Mouse (Mus musculus) MEL (cell line): ENCODE results near the gene Rnpep. TPM values are rescaled to one million over a fixed set of nuclear protein-coding genes. Genes with fewer than 3 reads are reported as not detected.

Source experiments
- DNase-seq: peaks from one replicate; pipeline ENCODE4 v3.0.0; 2011; ENCODE audit warnings: low read depth, low spot score
- H3K27ac ChIP-seq: 2 replicates; pipeline ENCODE4 v1.5.1; 2012; ENCODE audit warnings: low read depth, mild to moderate bottlenecking, control low read depth, low read length, moderate library complexity; ENCODE audit not compliant: control insufficient read depth
- H3K27me3 ChIP-seq, 2 experiments: fragments of 150-350 bp in 1 of 2; sonication (generic) in 1 of 2; 2 replicates each; pipeline ENCODE4 v1.6.1; 2012; ENCODE audit warnings: low read length in 2 of 2, mild to moderate bottlenecking in 2 of 2, improper control_type of control experiment in 1 of 2, moderate library complexity in 1 of 2; ENCODE audit not compliant: insufficient read depth in 2 of 2, control insufficient read depth in 1 of 2
- H3K36me3 ChIP-seq, 2 experiments: 2 replicates each; pipeline ENCODE4 v1.6.1; 2012 to 2014; ENCODE audit warnings: low read length in 2 of 2, improper control_type of control experiment in 1 of 2, inconsistent platforms in 1 of 2, mild to moderate bottlenecking in 1 of 2; ENCODE audit not compliant: insufficient read depth in 2 of 2, control insufficient read depth in 1 of 2
- H3K4me1 ChIP-seq, 2 experiments: fragments of 150-350 bp in 1 of 2; sonication (generic) in 1 of 2; 2 replicates each; pipeline ENCODE4 v1.6.1; 2012; ENCODE audit warnings: low read length in 2 of 2, improper control_type of control experiment in 1 of 2, mild to moderate bottlenecking in 1 of 2; ENCODE audit not compliant: insufficient read depth in 2 of 2, control insufficient read depth in 1 of 2
- H3K4me3 ChIP-seq, 2 experiments: fragments of 150-350 bp in 1 of 2; sonication (generic) in 1 of 2; 2 replicates each; pipeline ENCODE4 v1.5.1; 2012; ENCODE audit warnings: low read depth in 2 of 2, low read length in 2 of 2, mild to moderate bottlenecking in 2 of 2, moderate library complexity in 2 of 2, control low read depth in 1 of 2, improper control_type of control experiment in 1 of 2; ENCODE audit not compliant: control insufficient read depth in 1 of 2, insufficient read depth in 1 of 2
- H3K79me2 ChIP-seq: 2 replicates; pipeline ENCODE4 v1.6.1; 2012; ENCODE audit warnings: mild to moderate bottlenecking, low read length, moderate library complexity; ENCODE audit not compliant: control insufficient read depth, poor library complexity, insufficient read depth
- H3K9ac ChIP-seq: 2 replicates; pipeline ENCODE4 v1.6.1; 2012; ENCODE audit warnings: low read depth, mild to moderate bottlenecking, control low read depth, low read length, moderate library complexity; ENCODE audit not compliant: control insufficient read depth, poor library complexity, severe bottlenecking
- H3K9me3 ChIP-seq: fragments of 150-350 bp; sonication (generic); replicated peaks from 2 replicates; pipeline ENCODE4 v1.6.1; 2012; ENCODE audit warnings: mild to moderate bottlenecking, low read length, improper control_type of control experiment, moderate library complexity; ENCODE audit not compliant: insufficient read depth
- CTCF ChIP-seq, 3 experiments: IDR thresholded peaks in 2 of 3; conservative IDR thresholded peaks in 1 of 3; 2 replicates each; pipeline ENCODE4 v1.5.1; 2011 to 2012; ENCODE audit warnings: low read length in 3 of 3, low read depth in 2 of 3, mild to moderate bottlenecking in 2 of 3, improper control_type of control experiment in 1 of 3, inconsistent platforms in 1 of 3, mixed read lengths in 1 of 3, moderate library complexity in 1 of 3; ENCODE audit not compliant: control insufficient read depth in 1 of 3, insufficient read depth in 1 of 3, poor library complexity in 1 of 3, severe bottlenecking in 1 of 3
- GATA1 ChIP-seq: IDR thresholded peaks from 2 replicates; pipeline ENCODE4 v1.6.1; 2011; ENCODE audit warnings: low read depth, low read length, improper control_type of control experiment
- KAT2A ChIP-seq: conservative IDR thresholded peaks from 2 replicates; pipeline ENCODE4 v1.6.1; 2012; ENCODE audit warnings: low read depth, low read length, improper control_type of control experiment, inconsistent platforms
- MAZ ChIP-seq: IDR thresholded peaks from 2 replicates; pipeline ENCODE4 v1.6.1; 2012; ENCODE audit warnings: low read depth, mild to moderate bottlenecking, inconsistent platforms, low read length, improper control_type of control experiment
- NELFE ChIP-seq: IDR thresholded peaks from 2 replicates; pipeline ENCODE4 v1.6.1; 2011; ENCODE audit warnings: low read depth, low read length, improper control_type of control experiment
- NRF1 ChIP-seq: IDR thresholded peaks from 2 replicates; pipeline ENCODE4 v1.6.1; 2014; ENCODE audit warnings: low read depth, mild to moderate bottlenecking, inconsistent platforms, low read length, improper control_type of control experiment, moderate library complexity; ENCODE audit not compliant: poor library complexity, insufficient read depth, severe bottlenecking
- POLR2A ChIP-seq, 2 experiments: IDR thresholded peaks; 2 replicates each; pipeline ENCODE4 v1.6.1; 2011 to 2012; ENCODE audit warnings: low read length in 2 of 2, mild to moderate bottlenecking in 2 of 2, control low read depth in 1 of 2, improper control_type of control experiment in 1 of 2, low read depth in 1 of 2, moderate library complexity in 1 of 2; ENCODE audit not compliant: control insufficient read depth in 1 of 2, insufficient read depth in 1 of 2, poor library complexity in 1 of 2
- POLR2AphosphoS2 ChIP-seq: IDR thresholded peaks from 2 replicates; pipeline ENCODE4 v1.6.1; 2011; ENCODE audit warnings: low read length, improper control_type of control experiment
- POLR2AphosphoS5 ChIP-seq: IDR thresholded peaks from 2 replicates; pipeline ENCODE4 v1.6.1; 2012; ENCODE audit warnings: low read depth, borderline replicate concordance, mild to moderate bottlenecking, inconsistent platforms, low read length, moderate library complexity, mixed read lengths
- SIN3A ChIP-seq: IDR thresholded peaks from 2 replicates; pipeline ENCODE4 v1.6.1; 2012; ENCODE audit warnings: low read length, improper control_type of control experiment, inconsistent platforms
- SMC3 ChIP-seq: IDR thresholded peaks from 2 replicates; pipeline ENCODE4 v1.6.1; 2011; ENCODE audit warnings: low read depth, low read length, improper control_type of control experiment
- TCF12 ChIP-seq: IDR thresholded peaks from 2 replicates; pipeline ENCODE4 v1.6.1; 2014; ENCODE audit warnings: low read depth, mild to moderate bottlenecking, inconsistent platforms, low read length, improper control_type of control experiment, moderate library complexity
- UBTF ChIP-seq: IDR thresholded peaks from 2 replicates; pipeline ENCODE4 v1.6.1; 2012; ENCODE audit warnings: low read depth, mild to moderate bottlenecking, inconsistent platforms, low read length, improper control_type of control experiment, moderate library complexity, borderline replicate concordance; ENCODE audit not compliant: insufficient read depth
- ZMIZ1 ChIP-seq: IDR thresholded peaks from 2 replicates; pipeline ENCODE4 v1.6.1; 2012; ENCODE audit warnings: low read depth, mild to moderate bottlenecking, inconsistent platforms, low read length, improper control_type of control experiment, moderate library complexity
- ZNF384 ChIP-seq: IDR thresholded peaks from 2 replicates; pipeline ENCODE4 v1.6.1; 2012; ENCODE audit warnings: low read depth, mild to moderate bottlenecking, inconsistent platforms, low read length, improper control_type of control experiment
- polyA plus RNA-seq, 2 experiments: library from polyadenylated mRNA; stranded (reverse) in 1 of 2; unstranded in 1 of 2; fragments of >175 nt in 1 of 2; fragments of >200 nt in 1 of 2; gene quantifications; 2 replicates each; pipeline versions ENCODE4 v1.2.1 to v1.2.4; 2012; ENCODE audit warnings: low replicate concordance in 2 of 2, low read depth in 1 of 2; ENCODE audit not compliant: insufficient read length in 2 of 2, insufficient read depth in 1 of 2, missing spikeins in 1 of 2
- total RNA-seq: library from RNA; depleted of rRNA; stranded (reverse); fragments of 300-350 nt; gene quantifications from 2 replicates; pipeline ENCODE4 v1.2.3, GENCODE M21; 2012

The Rnpep gene
- total and polyA plus RNA-seq, 3 experiments: 6.5 to 17.4 TPM; not detected in 1

GRCm38 (mm10) chr1:135224147-135224546, 59.7 kb downstream of the Rnpep start:
- DNase-seq: no peak
- H3K4me3 ChIP-seq: no peak overlapping the region
- TF ChIP-seq POLR2AphosphoS5 (no peak), GATA1 (no peak), POLR2AphosphoS2 (no peak), SMC3 (no peak), NRF1 (no peak), ZMIZ1 (no peak), ZNF384 (no peak), NELFE (no peak), MAZ (no peak), POLR2A (IDR thresholded peaks at IDR 0.05; ENCODE audit: control insufficient read depth in 1 of 2, insufficient read depth in 1 of 2, low read depth in 1 of 2, low read length in 2 of 2, poor library complexity in 1 of 2) (no peak)
- TF ChIP-seq, all 39 proteins: peak for 0
- no peak overlapping the region for H3K9ac ChIP-seq
- no peaks in the 10 kb centered on the region for H3K9me3 ChIP-seq
- no peaks in the 10 kb centered on the region for H3K4me1 ChIP-seq
- no peak overlapping the region for H3K27ac ChIP-seq
- peaks cover 6 to 11% of the 10 kb centered on the region in 2 experiments for H3K27me3 ChIP-seq
- H3K36me3 ChIP-seq: no peaks in the 10 kb centered on the region
- H3K79me2 ChIP-seq: no peaks in the 10 kb centered on the region

DNA sequence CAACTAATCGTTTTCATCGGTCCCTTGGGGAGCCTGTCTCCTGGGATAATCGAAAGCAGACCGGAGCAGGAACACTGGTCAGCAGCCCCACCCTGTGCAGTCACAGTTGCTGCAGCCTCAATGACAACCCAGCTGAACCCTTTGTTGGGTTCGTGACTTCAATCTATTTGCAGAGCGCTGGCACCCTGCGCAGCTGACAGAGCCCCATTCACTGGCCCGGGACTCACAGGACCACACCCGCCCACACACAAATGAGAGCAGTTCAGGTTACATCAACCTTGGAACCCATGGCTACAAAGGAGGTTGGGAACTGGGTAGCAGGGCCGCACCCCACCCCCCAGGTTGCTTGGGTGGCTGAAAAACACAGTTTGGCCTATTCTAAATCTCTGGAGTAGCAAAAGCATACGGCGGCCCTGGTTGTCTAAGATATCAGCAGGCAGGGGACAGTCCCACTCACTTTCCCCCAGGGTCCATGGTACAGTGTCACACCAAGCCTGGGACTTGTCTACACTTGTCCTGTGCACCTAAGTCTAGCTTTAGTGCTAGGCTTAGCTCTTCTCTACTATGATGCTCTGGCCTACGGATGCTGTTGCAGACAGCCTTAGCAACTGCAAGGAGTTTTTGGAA, 66.2 kb downstream of the Rnpep start:
- Histone ChIP-seq H3K27ac (no peak overlapping the region), H3K9me3 (no peaks in the 10 kb centered on the region), H3K36me3 (no peaks in the 10 kb centered on the region), H3K79me2 (no peaks in the 10 kb centered on the region), H3K27me3 (peaks cover 0 to 6% of the 10 kb centered on the region in 2 experiments; a peak in 3 of 4 replicates), H3K4me1 (no peaks in the 10 kb centered on the region), H3K4me3 (no peak overlapping the region), H3K9ac (no peak overlapping the region)
- no peak for TF ChIP-seq KAT2A
- no peak for TF ChIP-seq UBTF
- no peak for TF ChIP-seq SIN3A
- no peak for TF ChIP-seq TCF12
- no peak for TF ChIP-seq CTCF (IDR thresholded peaks at IDR 0.05 in 2 of 3, conservative IDR thresholded peaks at IDR 0.05 in 1 of 3; ENCODE audit: control insufficient read depth in 1 of 3, insufficient read depth in 1 of 3, low read depth in 2 of 3, low read length in 3 of 3, poor library complexity in 1 of 3, severe bottlenecking in 1 of 3)
- no peak for TF ChIP-seq POLR2AphosphoS5
- no peak for TF ChIP-seq MAZ
- DNase-seq: no peak
